Mouse (Mus musculus) E14TG2a.4 (cell line): ENCODE results near the gene Zbtb44.

Source experiments
- CTCF ChIP-seq: conservative IDR thresholded peaks from 2 replicates; pipeline ENCODE4 v1.5.1; 2014; ENCODE audit warnings: low read length
- NANOG ChIP-seq: IDR thresholded peaks from 2 replicates; pipeline ENCODE4 v1.6.1; 2014; ENCODE audit warnings: borderline replicate concordance, low read length, mixed read lengths
- POU5F1 ChIP-seq: IDR thresholded peaks from 2 replicates; pipeline ENCODE4 v1.6.1; 2014; ENCODE audit warnings: low read length, borderline replicate concordance

DNA sequence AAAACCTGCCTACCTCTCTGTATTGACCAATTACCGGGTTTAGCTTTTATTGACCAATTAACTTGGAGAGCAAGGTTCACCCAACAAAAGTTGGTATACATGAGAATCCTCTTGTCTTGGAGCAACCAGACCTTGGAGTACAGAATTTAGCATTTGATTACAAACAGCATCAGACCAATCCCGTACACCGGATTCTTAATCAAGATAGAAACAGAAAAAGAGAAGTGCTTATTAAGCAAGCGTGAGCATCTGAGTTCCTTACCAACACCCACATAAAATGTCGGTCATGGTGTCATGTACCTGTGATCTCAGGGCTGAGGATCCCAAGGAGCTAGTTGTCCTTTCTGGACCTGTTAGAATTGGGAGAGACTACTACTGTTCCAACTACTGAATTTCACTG, 19.8 kb downstream of the Zbtb44 start:
- no peak for TF ChIP-seq CTCF
- no peak for TF ChIP-seq NANOG
- TF ChIP-seq POU5F1: no peak
